Mouse (Mus musculus): ENCODE measurements around the gene Cpne5.

Gene Cpne5

GRCm38 (mm10) chr17:29237772-29238420 is at the start of gene Cpne5:
Gene Cpne5, minus strand, starts transcription at chr17:29238167.
- CTCF ChIA-PET = no interaction called here

GRCm38 (mm10) chr17:29282216-29282952 is 44.4 kb upstream of the Cpne5 start:
- CTCF ChIA-PET = interaction anchor here (0.6 kb wide), 1 partner anchor 283 kb away, joined by 3 read pairs; no protein-coding TSS in a partner anchor

GRCm38 (mm10) chr17:29281541-29281940 is 43.6 kb upstream of the Cpne5 start:
- CTCF ChIA-PET = interaction anchor here (0.7 kb wide), 2 partner anchors 116 to 339 kb away, joined by 3 to 7 read pairs; no protein-coding TSS in a partner anchor

GRCm38 (mm10) chr17:29280422-29280821 is 42.5 kb upstream of the Cpne5 start:
- CTCF ChIA-PET = no interaction called here

- CTCF ChIA-PET = interaction anchor here (2.0 kb wide), 1 partner anchor 13 kb away, joined by 5 read pairs; no protein-coding TSS in a partner anchor
These were observed 35.9 kb upstream of the Cpne5 start for GRCm38 (mm10) chr17:29273889-29274288.

- CTCF ChIA-PET = no interaction called here
These were observed 35.2 kb upstream of the Cpne5 start for GRCm38 (mm10) chr17:29273156-29273555.

- CTCF ChIA-PET = interaction anchor here (0.5 kb wide), 1 partner anchor 366 kb away, joined by 4 read pairs; no protein-coding TSS in a partner anchor
These were observed 32.3 kb upstream of the Cpne5 start for GRCm38 (mm10) chr17:29270148-29270698.

- CTCF ChIA-PET = interaction anchor here (1.1 kb wide), 1 partner anchor 10 kb away, joined by 3 read pairs; no protein-coding TSS in a partner anchor
These were observed 31.4 kb upstream of the Cpne5 start for GRCm38 (mm10) chr17:29269349-29269706.

GRCm38 (mm10) chr17:29268682-29269348 is 30.8 kb upstream of the Cpne5 start, which contains the start of gene BC004004:
Gene BC004004, plus strand, starts transcription at chr17:29268788.
- CTCF ChIA-PET = interaction anchor here (0.7 to 1.1 kb wide), 2 partner anchors 9 to 36 kb away, joined by 3 read pairs; no protein-coding TSS in a partner anchor

GRCm38 (mm10) chr17:29267931-29268681 is 30.1 kb upstream of the Cpne5 start:
- CTCF ChIA-PET = interaction anchor here (0.7 to 1.1 kb wide), 3 partner anchors 8 to 35 kb away, joined by 3 to 7 read pairs (median 3); no protein-coding TSS in a partner anchor

- CTCF ChIA-PET = interaction anchor here (0.5 to 0.6 kb wide), 2 partner anchors 231 to 261 kb away, joined by 4 to 6 read pairs; no protein-coding TSS in a partner anchor
These were observed 29.1 kb upstream of the Cpne5 start for GRCm38 (mm10) chr17:29267040-29267439.

GRCm38 (mm10) chr17:29264760-29265159 is 26.8 kb upstream of the Cpne5 start:
- CTCF ChIA-PET = interaction anchor here (1.7 kb wide), 1 partner anchor 41 kb away, joined by 3 read pairs; no protein-coding TSS in a partner anchor

- CTCF ChIA-PET = interaction anchor here (1.7 kb wide), 1 partner anchor 41 kb away, joined by 3 read pairs; no protein-coding TSS in a partner anchor
These were observed 26.1 kb upstream of the Cpne5 start, which contains the start of gene Ppil1 for GRCm38 (mm10) chr17:29263840-29264633. Gene Ppil1, minus strand, starts transcription at chr17:29264186.

GRCm38 (mm10) chr17:29263417-29263816 is 25.4 kb upstream of the Cpne5 start:
- CTCF ChIA-PET = no interaction called here

- CTCF ChIA-PET = interaction anchor here (0.5 to 0.7 kb wide), 2 partner anchors 9 to 258 kb away, joined by 3 to 10 read pairs; no protein-coding TSS in a partner anchor
These were observed 24.3 kb upstream of the Cpne5 start for GRCm38 (mm10) chr17:29262259-29262649.

- CTCF ChIA-PET = interaction anchor here (0.5 to 1.6 kb wide), 2 partner anchors 9 to 13 kb away, joined by 5 to 10 read pairs; no protein-coding TSS in a partner anchor
These were observed 23.8 kb upstream of the Cpne5 start for GRCm38 (mm10) chr17:29261603-29262258.

- CTCF ChIA-PET = interaction anchor here (0.6 to 1.6 kb wide), 4 partner anchors 14 to 745 kb away, joined by 3 to 7 read pairs (median 4); no protein-coding TSS in a partner anchor
These were observed 22.5 kb upstream of the Cpne5 start for GRCm38 (mm10) chr17:29260501-29260900.

- CTCF ChIA-PET = interaction anchor here (1.0 kb wide), 1 partner anchor 9 kb away, joined by 3 read pairs; the partner anchor contains the start of gene BC004004
These were observed 21.5 kb upstream of the Cpne5 start for GRCm38 (mm10) chr17:29259489-29259888.

- CTCF ChIA-PET = no interaction called here
These were observed 21.0 kb upstream of the Cpne5 start for GRCm38 (mm10) chr17:29258921-29259320.
